Mouse (Mus musculus) natural killer cell, adult 2 months (primary cell): ENCODE measurements around the gene Chdh.

ENCODE experiments used
- DNase-seq, 2 experiments: peaks; one replicate each; pipeline ENCODE4 v3.0.0; 2022; ENCODE audit warnings: low spot score in 2 of 2

Gene Chdh

DNA sequence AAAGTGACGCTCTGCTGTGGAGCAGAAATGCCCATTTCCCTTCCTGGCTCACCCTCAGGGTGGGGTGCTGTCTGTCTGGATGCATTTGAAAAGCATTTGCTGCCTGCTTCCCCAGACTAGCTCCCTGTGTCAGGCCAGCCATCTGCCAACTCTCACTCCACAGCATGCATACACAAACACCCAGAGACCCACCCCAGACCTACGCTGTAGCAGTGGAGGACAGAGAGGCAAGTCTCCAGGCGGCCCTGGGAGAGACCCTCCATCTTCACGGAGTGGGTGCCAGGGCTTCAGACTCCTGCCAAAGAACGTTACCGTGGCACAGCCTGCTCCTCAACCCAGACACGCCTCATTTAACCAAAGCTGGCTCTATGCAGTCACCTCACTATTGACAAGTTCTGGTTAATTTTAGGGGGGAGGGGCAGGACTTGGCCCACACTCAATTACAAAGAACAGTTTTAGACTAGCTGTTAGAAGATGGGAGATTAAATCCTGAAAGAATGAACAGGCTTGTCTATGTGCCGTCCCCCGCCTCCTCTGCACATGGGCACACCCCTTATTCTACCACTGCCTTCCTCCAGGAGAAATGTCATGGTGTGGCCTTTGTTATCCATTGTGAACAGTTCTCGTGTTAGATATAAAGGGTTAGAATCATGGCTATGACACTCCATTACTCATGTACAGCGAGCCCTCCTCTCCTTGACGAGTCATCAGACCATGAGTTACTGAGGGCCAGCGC lies 47.4 kb downstream of the Chdh start:
- DNase-seq: no peak

DNA sequence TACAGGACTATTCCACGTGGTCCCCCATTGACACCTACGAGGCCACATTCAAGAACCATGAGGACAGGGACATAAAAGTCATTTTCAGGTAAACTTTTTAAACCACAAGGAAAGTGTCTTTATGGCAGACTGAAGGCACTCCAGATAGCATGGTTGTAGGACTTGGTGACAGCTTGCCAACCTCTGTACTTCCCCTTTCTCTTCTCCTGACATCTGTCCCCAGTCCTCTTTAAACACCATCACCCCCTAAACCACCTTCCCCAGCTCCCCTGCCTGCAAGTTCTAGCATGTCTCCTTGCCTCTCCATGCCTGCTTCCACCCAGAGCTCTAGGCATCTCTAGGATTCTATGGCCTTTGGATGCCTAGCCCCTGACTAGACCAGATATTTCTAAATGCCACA lies 56.0 kb downstream of the Chdh start:
- DNase-seq: no peak

DNA sequence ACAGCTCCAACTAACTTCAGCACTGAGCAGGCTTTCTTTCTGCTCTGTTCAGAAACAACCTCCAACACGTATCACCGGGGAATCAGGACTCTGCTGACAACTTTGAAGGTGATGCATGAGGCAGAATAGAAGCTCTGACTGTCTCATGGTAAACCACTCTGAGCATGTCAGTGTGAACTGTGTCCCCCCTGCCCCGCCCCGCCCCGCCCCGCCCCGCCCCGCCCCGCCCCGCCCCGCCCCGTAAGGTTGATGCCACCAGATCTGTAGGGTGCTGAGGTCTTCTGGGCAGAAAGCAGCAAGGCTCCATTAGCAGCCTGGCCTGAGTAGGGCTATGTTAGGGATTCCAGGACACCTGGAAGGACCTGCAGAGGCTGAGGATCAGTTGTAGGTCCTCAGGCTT lies 57.9 kb downstream of the Chdh start:
- DNase-seq: no peak

DNA sequence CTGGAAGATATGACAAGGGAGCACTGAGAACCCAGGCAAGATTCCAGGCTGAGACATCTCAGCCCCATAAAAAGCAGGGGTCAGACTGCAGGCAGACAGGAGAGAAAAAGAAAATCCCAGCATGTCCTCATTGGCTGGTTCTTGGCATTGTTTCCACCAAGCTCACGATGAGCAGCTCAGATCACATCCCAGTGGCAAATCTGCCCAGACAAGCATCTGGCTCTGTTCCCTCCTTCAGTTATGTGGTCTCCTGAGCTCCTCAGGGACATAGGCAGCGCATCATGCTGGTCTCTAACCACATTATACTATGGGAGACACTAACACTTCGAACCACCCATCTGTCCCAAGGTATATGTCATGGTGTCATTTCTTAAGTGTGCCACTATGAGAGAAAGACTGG lies 59.7 kb downstream of the Chdh start:
- no peak for DNase-seq

DNA sequence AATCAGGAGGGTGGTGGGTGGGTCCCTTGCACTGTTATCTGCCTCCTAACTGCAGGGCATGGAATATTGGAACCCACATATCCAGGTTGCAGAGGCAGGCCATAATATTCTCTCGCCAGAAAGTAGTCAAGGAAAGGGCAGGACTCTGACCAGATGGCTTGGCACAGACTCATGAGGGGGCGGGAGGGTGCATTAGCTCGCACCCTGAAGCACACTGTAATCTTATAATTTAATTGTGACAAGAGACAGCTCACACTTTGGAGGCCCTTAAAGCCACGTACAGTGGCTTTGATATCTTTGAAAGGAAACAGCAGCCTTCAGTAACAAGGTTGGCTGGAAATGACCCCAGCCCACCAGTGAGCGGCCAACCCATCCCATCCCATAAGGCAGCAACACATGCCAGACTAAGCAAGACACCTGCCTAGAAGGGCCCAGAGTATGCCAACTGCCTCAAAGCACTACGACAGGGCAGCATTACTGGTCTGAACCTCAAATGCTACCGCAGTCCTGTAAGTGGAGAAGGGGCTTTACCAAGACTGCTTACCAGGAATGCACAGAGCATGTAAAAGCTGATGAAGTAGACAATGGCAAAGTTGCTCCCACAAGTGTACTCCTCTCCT lies 66.6 kb downstream of the Chdh start:
- no peak for DNase-seq

DNA sequence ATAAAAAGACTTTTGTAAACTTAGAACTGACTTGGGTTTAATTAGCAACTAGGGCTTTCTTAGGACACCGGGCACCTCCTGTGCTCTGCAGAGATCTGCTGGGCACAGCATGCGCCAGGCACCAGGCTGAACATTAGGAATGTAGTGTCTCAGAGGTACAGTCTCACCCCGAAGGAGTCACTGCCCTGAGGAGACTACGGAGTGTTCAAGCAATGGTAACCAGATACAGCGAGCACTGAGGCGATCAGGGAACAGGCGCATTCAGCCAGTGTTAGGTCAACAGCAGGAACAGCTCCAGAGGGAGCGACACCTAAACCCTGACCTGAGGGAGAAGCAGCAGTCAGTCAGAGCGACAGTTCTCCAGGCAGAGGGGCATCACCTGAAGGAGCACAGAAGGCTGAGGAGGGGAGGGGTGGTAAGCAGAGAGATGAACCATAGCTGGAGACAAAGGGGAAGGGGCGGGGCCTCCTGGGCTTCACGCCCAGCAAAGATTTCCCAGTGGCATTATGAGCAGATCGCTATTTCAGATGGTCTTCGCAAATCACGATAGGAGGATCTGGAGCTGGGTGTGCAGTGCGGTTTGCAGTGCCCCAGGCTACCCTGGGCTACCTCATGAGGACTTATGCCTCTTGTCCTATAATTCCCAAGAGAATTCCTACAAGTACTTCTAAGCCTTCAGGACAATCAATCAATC lies 69.4 kb downstream of the Chdh start:
- DNase-seq: no peak

DNA sequence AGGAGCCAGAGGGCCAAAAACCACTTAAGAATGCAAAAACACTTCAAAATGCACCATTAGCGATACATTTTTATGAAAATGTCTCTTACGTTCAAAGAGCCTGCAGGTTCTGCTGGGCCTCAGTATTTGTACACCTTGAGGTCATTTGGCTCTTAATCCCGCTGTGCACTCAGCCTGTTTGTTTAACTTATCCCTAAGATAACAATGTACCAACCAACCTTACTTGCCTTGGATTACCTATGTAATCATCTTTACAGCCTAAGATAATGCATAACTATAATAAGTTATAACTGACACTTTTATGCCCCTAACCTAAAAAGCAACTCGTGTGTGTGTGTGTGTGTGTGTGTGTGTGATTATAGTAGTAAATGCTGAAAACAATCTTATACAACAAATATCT lies 70.9 kb downstream of the Chdh start:
- DNase-seq: no peak
